Mouse (Mus musculus) kidney, postnatal 0 days (tissue): ENCODE results near the gene C2cd5. TPM values are rescaled to one million over a fixed set of nuclear protein-coding genes. Genes with fewer than 3 reads are reported as not detected.

ENCODE experiments used
- ATAC-seq: fragments of 200-750 bp; cut with Nextera tagmentation; replicated peaks from 2 replicates; pipeline ENCODE4 v1.8.0; 2017; ENCODE audit warnings: low read depth, moderate number of reproducible peaks, moderate TSS enrichment, moderate library complexity; ENCODE audit not compliant: low FRiP score
- DNase-seq: peaks from one replicate; pipeline ENCODE4 v3.0.0-alpha.2; 2016; ENCODE audit warnings: low spot score
- H3K27ac ChIP-seq: fragments of 300-500 bp; sonication (generic); 2 replicates; pipeline ENCODE4 v1.5.1; 2014; ENCODE audit warnings: mild to moderate bottlenecking
- H3K27me3 ChIP-seq: fragments of 300-500 bp; sonication (generic); 2 replicates; pipeline ENCODE4 v1.6.1; 2014; ENCODE audit warnings: low read length, mixed read lengths; ENCODE audit not compliant: insufficient read depth
- H3K36me3 ChIP-seq: fragments of 300-500 bp; sonication (generic); 2 replicates; pipeline ENCODE4 v1.6.1; 2014; ENCODE audit warnings: low read length, mixed read lengths; ENCODE audit not compliant: insufficient read depth
- H3K4me1 ChIP-seq: fragments of 300-500 bp; sonication (generic); replicated peaks from 2 replicates; pipeline ENCODE4 v1.6.1; 2014; ENCODE audit warnings: antibody characterized with exemption, low read length, mixed read lengths; ENCODE audit not compliant: insufficient read depth
- H3K4me2 ChIP-seq: fragments of 300-500 bp; sonication (generic); 2 replicates; pipeline ENCODE4 v1.6.1; 2014; ENCODE audit warnings: mild to moderate bottlenecking, low read length, moderate library complexity, mixed read lengths
- H3K4me3 ChIP-seq: fragments of 300-500 bp; sonication (generic); replicated peaks from 2 replicates; pipeline ENCODE4 v1.5.1; 2014; ENCODE audit warnings: low read depth, low read length
- H3K9ac ChIP-seq: fragments of 300-500 bp; sonication (generic); 2 replicates; pipeline ENCODE4 v1.6.1; 2014; ENCODE audit warnings: low read depth, low read length
- H3K9me3 ChIP-seq: fragments of 300-500 bp; sonication (generic); replicated peaks from 2 replicates; pipeline ENCODE4 v1.6.1; 2016; ENCODE audit warnings: low read length, inconsistent platforms, mixed read lengths
- CTCF ChIP-seq: IDR thresholded peaks from 2 replicates; pipeline ENCODE4 v1.5.1; 2016; ENCODE audit warnings: antibody characterized with exemption, low read depth, mild to moderate bottlenecking, moderate library complexity
- WGBS: fragments of 180-500 bp; shearing (Covaris S2); extraction: QIAGEN DNeasy Blood & Tissue Kit; methylation state at CpG from one replicate; pipeline ENCODE4 v1.1.7; 2014; 5-methylcytosine and 5-hydroxymethylcytosine counted together
- polyA plus RNA-seq: library from polyadenylated mRNA; unstranded; fragments of >200 nt; fragmentation: Nextera tagmentation; extraction: Ambion mirVana; gene quantifications from 2 replicates; pipeline ENCODE4 v1.2.1, GENCODE M21; 2015

Gene C2cd5
- 19.1 and 20.5 TPM in 2 replicates for polyA plus RNA-seq

DNA sequence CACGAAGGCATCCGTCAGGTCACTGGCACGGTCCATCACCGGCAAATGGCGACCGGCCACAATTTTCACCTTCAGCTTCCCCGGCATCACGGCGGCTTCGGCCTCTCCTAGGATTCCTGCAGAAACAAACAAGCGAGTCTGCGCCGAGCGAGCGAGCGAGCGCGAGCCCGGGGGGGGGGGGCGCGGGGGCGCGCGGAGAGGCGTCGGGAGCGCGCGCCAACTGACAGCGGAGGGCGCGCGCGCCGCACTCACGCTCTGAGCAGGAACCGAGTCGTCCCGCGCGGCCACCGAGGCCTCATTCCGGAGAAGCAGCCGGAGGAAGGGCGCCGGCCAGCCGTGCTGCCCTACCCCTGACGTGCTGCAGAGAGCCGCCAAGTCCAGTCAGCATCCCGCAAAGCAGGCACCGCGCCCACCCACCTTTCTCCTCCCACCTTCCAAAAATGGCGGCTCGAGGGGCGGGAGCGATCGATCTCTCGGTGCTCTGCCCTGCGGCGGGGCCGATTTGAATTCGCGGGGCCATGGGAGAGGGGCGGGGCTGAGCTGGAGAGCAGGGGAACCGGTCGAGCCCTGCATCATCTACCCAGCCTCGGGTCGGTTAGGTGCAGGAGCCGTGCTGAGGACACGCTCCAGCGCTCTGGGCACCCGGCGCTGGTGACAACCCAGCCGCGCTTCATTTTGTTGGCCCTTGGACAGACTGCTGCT lies at the start of gene C2cd5:
Gene C2cd5 (minus strand): TSS at position 461 of the 702 bp plus-strand sequence.
- DNase-seq (peak; percentile 97), ATAC-seq (peak; percentile 98)
- peak within 1 kb of the TSS; percentile 81 for H3K4me3 ChIP-seq
- no peaks in the 10 kb centered on the region for H3K9me3 ChIP-seq
- no peak for TF ChIP-seq CTCF
- H3K36me3 ChIP-seq, result no peaks in the 10 kb centered on the region
- H3K9ac ChIP-seq, result peak within 1 kb of the TSS; percentile 81
- H3K4me2 ChIP-seq, result peak within 1 kb of the TSS; percentile 68
- under 1% methylated on average over 73 of the region's 75 CpGs for WGBS
- no peaks in the 10 kb centered on the region for H3K27me3 ChIP-seq
- no peaks in the 10 kb centered on the region for H3K4me1 ChIP-seq
- peak within 1 kb of the TSS; percentile 90 for H3K27ac ChIP-seq

DNA sequence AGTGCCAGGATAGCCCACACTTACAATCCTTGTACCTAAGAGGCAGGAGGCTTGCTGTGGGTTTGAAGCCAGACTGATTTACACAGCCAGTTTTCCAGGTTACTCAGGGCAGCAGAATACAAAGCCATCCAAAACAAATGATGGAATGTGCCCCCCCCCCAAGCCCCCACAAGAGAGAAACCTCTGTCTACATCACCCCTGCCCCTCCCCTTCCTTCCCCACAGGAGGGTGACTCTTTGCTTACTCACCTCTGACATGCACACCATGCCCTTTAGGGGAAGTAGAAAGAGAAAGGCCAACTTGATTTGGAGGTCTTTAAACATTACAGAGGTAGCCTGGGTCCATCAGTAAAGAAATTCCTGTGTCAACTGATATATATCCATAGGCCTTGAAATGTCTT lies 48.9 kb upstream of the C2cd5 start:
- Histone ChIP-seq H3K4me1 (peaks cover 14% of the 10 kb centered on the region; the same call in 1 of the 2 replicates), H3K9me3 (no peaks in the 10 kb centered on the region), H3K4me3 (no peak overlapping the region), H3K27me3 (no peaks in the 10 kb centered on the region), H3K36me3 (no peaks in the 10 kb centered on the region), H3K27ac (peak overlapping the region; percentile 11; the same call in 1 of the 2 replicates), H3K9ac (no peak overlapping the region), H3K4me2 (no peak overlapping the region)
- DNase-seq, result no peak
- TF ChIP-seq CTCF, result no peak
- ATAC-seq, result no peak

DNA sequence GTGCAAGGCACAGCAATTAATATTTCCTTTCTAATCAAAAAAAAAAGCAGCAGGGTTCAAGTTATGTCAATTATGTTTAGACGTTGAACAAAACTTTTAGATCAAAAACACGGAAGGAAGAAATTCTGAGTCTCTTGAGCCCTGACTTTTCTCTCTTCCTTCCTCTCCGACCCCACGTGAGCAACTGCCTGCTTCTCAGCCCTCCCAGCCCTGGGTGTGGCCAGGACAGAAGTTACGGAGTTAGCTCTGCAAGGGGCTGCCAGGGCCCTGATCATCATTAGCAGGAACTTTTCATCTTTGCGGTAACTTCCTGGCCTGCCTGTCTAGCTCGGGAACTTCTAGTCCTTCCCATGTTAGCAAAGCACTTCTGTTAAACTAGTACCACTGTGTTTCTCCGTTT lies 46.8 kb upstream of the C2cd5 start:
- H3K4me3 ChIP-seq, result no peak overlapping the region

DNA sequence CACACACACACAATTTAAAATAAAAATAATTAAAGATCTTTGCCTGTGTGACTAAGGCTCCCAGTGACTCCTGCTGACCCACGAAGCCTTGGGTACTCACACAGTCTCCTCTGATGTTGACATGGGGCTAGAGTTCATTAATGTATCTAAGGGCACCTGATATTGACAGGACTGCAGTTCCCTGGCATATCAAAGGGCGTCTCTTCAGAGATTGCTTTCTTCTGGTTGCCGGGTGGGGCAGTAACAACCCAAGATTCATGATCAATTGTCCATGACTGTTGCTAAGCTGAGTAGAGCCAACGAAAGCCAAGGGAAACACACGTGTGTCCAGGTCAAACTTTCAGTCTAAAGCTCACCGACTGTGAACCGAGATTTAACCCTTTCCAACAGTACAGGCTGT lies 45.1 kb upstream of the C2cd5 start:
- Histone ChIP-seq H3K4me2 (no peak overlapping the region), H3K36me3 (no peaks in the 10 kb centered on the region), H3K27me3 (no peaks in the 10 kb centered on the region), H3K4me1 (peaks cover 8% of the 10 kb centered on the region; the same call in 1 of the 2 replicates), H3K4me3 (no peak overlapping the region), H3K9ac (no peak overlapping the region), H3K9me3 (no peaks in the 10 kb centered on the region), H3K27ac (peak overlapping the region; percentile 31; the same call in 1 of the 2 replicates)
- 20% methylated on average over 7 of the region's 7 CpGs for WGBS
- TF ChIP-seq CTCF, result no peak; the same call in 1 of the 2 replicates
- ATAC-seq, result peak; percentile 79
- DNase-seq, result peak; percentile 73

More for the DNA sequence above, 46.8 kb upstream of the C2cd5 start:
- Histone ChIP-seq H3K4me2 (no peak overlapping the region), H3K27ac (no peak overlapping the region), H3K36me3 (no peaks in the 10 kb centered on the region), H3K9ac (no peak overlapping the region), H3K27me3 (no peaks in the 10 kb centered on the region), H3K4me1 (peaks cover 8% of the 10 kb centered on the region; the same call in 1 of the 2 replicates), H3K9me3 (no peaks in the 10 kb centered on the region)
- WGBS, result 51% methylated on average over 8 of the region's 8 CpGs
- DNase-seq (no peak), ATAC-seq (no peak)
- no peak for TF ChIP-seq CTCF

DNA sequence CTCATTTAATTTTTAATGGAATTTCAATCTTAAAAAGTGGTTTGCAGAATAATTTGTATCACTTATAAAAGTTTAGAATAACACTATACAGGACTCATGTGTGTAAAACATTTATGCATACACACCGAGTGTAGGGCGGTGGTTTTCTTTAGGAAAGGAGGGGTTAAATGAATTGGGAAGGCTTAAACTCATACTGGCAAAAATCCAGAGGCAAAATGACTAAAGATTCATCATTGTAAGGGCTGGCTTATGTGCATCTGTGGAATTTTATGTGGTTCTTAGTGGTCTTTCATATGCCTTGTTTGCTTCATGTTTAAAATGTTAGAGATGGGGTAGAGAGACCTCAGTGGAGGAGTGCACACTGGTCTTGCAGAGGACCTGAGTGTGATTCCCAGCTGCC lies 44.6 kb upstream of the C2cd5 start:
- no peak for TF ChIP-seq CTCF
- Histone ChIP-seq H3K27me3 (no peaks in the 10 kb centered on the region), H3K9me3 (no peaks in the 10 kb centered on the region), H3K4me3 (no peak overlapping the region), H3K36me3 (no peaks in the 10 kb centered on the region), H3K4me1 (peaks cover 8% of the 10 kb centered on the region; the same call in 1 of the 2 replicates), H3K4me2 (no peak overlapping the region), H3K9ac (no peak overlapping the region), H3K27ac (no peak overlapping the region)
- WGBS, result 68% methylated on average over 2 of the region's 2 CpGs
- ATAC-seq (no peak), DNase-seq (no peak)

DNA sequence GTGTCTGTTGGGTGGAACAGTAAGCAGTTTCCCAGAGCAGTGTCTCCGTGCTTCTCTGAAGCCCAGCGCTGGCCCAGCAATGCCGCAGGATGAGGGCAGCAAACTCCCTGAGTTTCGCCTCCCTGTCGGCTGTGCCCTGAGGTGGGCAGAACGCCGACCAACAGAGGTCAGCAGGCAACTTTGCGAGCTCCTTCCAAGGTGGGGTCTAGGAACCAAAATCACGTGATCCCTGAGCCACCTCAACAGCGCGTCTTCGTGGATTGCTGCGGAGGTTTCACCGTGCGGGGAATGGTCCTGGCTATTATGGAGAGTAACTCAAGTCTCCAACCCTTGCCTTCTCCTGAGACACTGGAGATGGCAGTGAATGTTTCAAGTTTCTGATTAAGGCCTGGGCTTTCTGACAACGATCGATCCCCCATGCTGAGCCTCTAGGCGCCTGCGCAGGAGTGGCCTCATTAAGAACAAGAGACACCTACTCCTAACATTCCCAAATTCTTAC lies 43.9 kb upstream of the C2cd5 start:
- H3K27ac ChIP-seq, result no peak overlapping the region
- no peaks in the 10 kb centered on the region for H3K27me3 ChIP-seq
- no peaks in the 10 kb centered on the region for H3K36me3 ChIP-seq
- TF ChIP-seq CTCF, result peak; percentile 35; the same call in 1 of the 2 replicates
- H3K9ac ChIP-seq, result peak overlapping the region; percentile 32; the same call in 1 of the 2 replicates
- peak overlapping the region; percentile 45 for H3K4me2 ChIP-seq
- no peak for ATAC-seq
- H3K9me3 ChIP-seq, result no peaks in the 10 kb centered on the region
- 19% methylated on average over 19 of the region's 19 CpGs for WGBS
- peaks cover 8% of the 10 kb centered on the region; the same call in 1 of the 2 replicates for H3K4me1 ChIP-seq
- DNase-seq, result no peak
- no peak overlapping the region for H3K4me3 ChIP-seq
